Mouse (Mus musculus): ENCODE measurements around the gene Epha2.

The Epha2 gene

GRCm38 (mm10) chr4:141329968-141330367 is 28.9 kb downstream of the Epha2 start:
- DNase-seq (ENCODE audit: low spot score): no peak

DNA sequence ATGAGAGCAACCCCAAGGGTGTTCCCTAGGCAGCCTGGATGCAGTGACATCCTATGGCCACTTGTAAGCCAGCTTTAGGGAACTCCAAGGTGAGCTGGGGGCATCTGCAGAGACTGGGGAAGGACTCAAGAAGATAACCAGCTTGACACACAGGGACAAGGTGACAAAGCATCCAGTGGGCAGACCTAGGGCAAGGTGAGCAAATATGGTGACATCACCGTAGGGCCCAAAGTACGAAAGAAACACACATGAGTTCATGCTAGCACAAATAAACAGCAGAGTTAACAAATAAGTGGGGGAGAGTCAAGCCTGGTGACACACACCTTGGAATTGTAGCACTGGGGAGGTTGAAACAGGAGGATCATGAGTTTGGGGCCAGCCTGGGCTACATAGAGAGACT is 30.4 kb downstream of the Epha2 start:
- DNase-seq (ENCODE audit: low spot score): no peak

DNA sequence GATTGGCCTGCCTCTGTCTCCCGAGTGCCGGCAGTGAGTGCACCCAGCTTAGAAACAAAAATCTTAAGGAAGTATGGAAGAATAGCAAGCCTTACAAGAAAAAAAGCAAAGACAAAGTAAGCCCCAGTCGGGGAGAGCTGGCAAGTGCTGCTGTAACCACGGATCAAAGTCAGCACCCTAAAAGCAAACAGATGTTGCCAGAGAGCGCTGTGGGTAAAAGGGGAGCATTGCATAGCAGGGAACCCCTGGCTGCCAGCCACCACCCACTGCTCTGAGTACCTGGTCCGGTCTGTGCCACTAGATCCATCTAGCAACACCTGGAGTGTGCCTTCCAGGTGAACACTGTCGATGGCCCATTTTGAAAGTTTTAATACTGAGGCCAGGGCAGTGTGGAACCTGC is 31.2 kb downstream of the Epha2 start:
- DNase-seq (ENCODE audit: low spot score): no peak

GRCm38 (mm10) chr4:141334695-141335094 is 33.7 kb downstream of the Epha2 start:
- no peak for DNase-seq (ENCODE audit: low spot score)

DNA sequence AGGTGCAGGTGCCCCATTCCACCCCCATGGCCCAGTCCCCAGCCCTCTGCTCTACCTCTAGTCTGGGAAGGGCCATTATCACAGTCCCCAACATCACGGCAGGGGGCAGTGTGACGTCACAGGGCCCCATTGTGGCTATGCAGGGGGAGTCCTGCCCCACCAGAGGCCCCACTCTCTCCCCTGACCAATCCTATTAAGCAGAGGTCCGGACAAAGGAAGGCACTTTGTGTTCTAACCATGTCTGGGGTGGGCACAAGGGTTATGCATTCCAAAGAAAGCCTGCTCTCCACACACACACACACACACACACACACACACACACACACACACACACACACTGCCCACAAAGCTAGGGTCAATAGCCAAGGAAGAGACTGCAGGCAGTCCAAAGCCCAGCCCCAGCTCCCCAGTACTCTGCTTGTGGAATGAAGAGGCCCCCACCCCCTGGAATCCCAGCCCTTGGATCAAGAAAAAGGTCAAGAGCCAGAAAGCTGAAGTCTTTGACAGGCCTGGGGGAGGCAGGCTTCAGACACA is 34.3 kb downstream of the Epha2 start:
- DNase-seq (ENCODE audit: low spot score): no peak

GRCm38 (mm10) chr4:141336196-141336595 is 35.2 kb downstream of the Epha2 start:
- no peak for DNase-seq (ENCODE audit: low spot score)

- no peak for DNase-seq (ENCODE audit: low spot score)
Observed at GRCm38 (mm10) chr4:141337986-141338385, 36.9 kb downstream of the Epha2 start.

DNA sequence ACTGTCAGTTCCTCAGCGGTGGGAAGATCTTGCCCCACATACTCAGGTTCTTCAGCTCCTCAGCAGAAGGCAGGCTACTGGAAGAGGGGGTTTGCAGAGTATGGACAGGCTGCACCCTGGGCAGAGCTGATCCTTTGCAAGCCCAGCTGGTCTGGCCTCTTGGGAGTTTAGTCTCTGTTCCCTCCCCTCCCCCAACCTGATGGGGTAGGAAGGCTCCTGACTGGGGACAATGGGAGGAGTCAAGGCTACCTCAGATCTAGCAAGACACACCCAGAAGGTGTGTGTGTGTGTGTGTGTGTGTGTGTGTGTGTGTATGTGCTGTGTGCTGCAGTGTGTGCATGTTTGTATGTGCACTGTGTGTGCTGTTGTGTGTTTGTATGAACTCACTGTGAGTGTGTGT is 37.8 kb downstream of the Epha2 start:
- no peak for DNase-seq (ENCODE audit: low spot score)

DNA sequence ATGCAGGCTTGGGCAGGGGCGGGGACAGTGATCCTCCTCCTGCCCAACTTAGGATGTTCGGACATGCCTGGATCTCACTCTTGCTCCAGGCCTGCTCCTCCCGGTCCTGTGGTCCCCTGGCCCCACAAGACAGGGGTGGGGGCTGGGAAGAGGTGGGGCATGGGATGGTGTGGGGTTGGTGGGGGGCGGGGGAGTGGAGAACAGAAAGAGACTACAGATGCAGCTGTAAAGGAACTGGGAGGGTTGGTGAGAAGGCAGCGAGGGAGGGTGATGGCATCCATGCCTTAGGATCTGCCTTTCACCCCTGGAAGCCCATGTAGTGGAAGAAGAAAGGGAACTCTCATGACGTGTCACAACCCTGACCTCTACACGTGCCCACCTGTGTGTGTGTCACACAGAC is 40.4 kb downstream of the Epha2 start:
- DNase-seq (ENCODE audit: low spot score): no peak

DNA sequence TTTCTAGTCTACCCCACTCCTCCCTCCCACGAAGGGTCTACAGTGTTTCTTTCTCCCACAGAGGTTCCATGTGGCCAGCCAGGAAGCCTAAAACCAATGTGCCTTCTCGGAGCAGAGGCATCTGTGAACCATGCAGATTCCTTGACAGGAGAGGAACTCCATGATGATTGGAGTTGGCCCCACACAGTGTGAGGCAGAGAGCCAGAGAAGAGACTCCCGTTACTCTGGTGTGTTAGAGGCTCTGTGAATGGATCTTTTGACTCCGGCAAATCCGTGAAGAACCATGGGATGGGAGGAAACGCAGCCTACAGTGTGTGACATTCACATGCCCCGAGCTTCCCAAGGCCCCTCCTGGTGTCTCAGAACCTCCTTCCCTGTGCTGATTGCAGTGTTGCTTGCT is 42.5 kb downstream of the Epha2 start:
- no peak for DNase-seq (ENCODE audit: low spot score)

DNA sequence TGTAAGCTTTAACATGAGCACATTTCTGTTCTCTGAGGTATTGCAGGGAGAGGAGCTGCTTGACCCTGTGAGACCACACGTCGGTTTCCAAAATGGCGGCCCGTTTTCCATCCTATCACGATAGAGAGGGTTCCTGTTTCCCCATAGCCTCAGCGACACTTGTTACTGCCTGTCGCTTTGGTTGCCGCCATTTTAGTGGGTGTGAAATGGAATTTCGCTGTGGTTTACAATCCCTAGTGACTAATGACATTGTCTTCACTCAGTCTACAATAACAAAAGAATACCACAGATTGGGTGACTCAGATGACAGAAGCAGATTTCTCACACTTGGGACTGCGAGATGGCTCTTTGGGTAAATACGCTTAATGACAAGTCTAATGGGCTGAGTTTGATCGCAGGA is 44.2 kb downstream of the Epha2 start:
- DNase-seq (ENCODE audit: low spot score): no peak

DNA sequence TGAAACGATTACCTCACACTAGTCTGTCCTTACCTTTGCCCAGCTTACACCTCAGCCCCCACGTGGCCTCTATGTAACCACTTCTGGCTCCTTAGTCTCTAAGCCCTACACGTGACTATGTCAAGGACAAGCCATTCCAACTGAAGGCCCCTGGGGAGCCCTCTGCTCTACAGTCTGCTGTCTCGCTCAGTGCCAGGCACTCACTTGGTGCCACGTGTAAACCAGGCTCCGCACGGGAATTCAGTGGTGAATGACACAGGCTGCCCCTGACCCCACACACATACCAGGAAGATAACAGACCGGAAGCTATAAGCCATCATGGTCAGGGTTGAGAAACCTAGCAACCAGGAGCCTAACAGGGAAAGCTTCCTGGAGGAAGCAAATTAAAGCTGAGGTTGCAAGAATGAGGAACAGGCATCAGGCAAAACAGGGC is 46.3 kb downstream of the Epha2 start:
- DNase-seq (ENCODE audit: low spot score): no peak

GRCm38 (mm10) chr4:141348616-141349015 is 47.6 kb downstream of the Epha2 start:
- DNase-seq (ENCODE audit: low spot score): no peak

GRCm38 (mm10) chr4:141350015-141350414 is 49.0 kb downstream of the Epha2 start:
- no peak for DNase-seq (ENCODE audit: low spot score)

DNA sequence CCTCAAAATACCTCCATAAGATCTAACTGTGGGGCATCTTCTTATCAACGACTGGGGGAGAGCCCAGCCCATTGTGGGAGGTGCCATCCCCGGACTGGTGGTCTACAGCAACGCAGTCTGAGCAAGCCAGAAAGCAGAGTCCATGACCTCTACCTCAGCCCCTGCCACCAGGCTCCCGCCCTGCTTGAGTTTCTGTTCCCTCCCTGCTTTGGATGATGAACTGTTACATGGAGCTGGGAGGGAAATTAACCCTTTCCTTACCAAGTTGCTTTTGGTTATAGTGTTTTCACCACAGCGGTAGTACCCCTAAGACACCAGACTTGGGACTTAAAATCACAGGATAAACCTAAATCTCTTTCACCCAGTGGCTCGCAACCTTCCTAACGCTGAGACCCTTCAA is 50.9 kb downstream of the Epha2 start:
- no peak for DNase-seq (ENCODE audit: low spot score)

DNA sequence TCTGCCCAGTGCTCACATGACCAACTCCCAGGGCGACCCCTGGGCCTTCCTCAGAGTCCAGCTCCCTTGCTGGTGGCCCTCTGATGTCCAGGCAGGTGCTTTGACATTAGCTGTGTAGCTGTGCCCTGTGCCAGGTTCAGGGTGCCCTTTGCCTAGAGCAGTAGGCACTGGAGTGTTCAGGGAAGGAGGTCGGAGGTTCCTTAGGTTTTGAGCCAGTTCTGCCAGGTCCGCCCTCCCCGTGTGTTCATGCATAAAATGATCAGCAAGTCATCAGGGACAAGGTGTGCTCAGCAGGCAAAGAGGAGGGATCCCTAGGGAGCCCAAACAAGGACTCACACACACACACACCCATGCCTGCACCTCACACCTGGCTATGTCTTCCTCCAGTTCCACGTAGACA is 51.9 kb downstream of the Epha2 start:
- DNase-seq (ENCODE audit: low spot score): no peak

DNA sequence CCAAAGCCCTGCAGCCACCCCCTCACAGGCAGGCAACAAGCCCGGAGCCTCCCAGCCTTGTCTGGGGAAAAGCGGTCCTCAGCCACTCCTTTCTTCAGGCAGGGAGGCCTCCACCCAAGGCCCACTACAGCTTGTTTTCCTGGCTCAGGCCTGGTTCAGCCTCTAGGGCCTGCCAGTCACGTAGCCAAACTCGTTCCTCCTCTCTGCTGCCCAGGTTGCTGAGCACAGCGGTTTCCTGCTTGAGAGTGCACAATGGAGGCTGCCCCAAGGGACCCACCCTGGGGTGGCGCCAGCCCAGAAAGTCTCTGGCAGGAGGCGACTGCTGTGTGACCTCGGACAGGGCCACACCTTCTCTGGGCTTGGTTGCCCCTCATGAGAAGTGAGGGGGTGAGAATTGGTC is 52.8 kb downstream of the Epha2 start:
- DNase-seq (ENCODE audit: low spot score): no peak

DNA sequence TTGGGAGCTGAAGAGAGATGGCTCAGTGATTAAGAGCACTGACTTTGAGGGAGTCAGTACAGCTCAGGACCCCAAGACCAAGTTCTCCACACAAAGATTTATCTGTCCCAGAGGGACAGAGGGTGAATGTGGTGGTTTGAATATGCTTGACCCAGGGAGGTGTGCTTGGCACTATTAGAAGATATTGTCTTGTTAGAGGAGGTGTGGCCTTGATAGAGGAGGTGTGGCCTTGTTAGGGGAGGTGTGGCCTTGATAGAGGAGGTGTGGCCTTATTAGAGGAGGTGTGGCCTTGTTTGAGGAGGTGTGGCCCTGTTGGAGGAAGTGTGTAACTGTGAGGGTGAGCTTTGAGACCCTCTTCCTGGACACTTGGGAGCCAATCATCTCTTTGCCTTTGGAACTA is 56.8 kb downstream of the Epha2 start:
- DNase-seq (ENCODE audit: low spot score): no peak

- no peak for DNase-seq (ENCODE audit: low spot score)
Observed at GRCm38 (mm10) chr4:141359222-141359621, 58.2 kb downstream of the Epha2 start.

DNA sequence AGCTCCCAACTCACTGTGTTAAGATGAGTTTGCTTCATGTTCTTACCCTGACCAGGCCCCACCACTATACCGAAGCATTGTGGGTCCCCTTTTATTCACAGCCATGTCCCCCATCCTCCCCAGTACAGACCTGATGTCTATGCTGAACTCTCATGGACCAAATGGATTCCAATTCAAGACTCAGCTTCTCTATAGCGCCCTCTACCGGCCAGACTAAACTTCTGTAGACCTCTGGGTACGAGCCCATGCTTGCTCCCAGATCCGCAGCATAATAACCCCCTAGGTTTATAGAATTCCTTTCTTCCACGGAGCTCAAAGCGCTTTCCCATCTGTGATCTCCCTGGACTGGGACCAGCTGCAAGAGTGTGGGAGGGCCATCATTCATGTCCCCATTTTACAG is 59.8 kb downstream of the Epha2 start:
- no peak for DNase-seq (ENCODE audit: low spot score)

GRCm38 (mm10) chr4:141362937-141363548 is 62.0 kb downstream of the Epha2 start:
- peak; percentile 51 for DNase-seq (ENCODE audit: low spot score)

- DNase-seq (ENCODE audit: low spot score): no peak
Observed at GRCm38 (mm10) chr4:141365126-141365525, 64.1 kb downstream of the Epha2 start.

DNA sequence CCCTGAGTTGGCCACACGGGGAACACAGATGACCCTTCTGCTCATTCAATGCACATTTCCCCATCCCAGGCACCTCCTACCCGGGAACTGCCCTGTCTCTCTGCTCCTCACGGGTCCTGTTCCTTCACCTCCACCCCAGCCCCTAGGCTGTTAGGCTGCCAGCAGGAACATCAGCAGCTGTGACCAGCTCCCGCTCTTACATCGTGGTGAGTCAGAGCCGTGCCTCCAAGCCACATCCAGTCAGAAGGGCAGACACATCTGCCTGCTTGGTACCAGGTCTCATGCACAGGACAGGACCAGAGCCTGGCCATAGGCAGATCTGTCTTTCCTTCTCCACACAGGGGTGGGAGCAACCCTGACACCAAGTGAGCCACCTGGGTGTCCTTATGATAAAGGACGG is 64.8 kb downstream of the Epha2 start:
- DNase-seq (ENCODE audit: low spot score): no peak

DNA sequence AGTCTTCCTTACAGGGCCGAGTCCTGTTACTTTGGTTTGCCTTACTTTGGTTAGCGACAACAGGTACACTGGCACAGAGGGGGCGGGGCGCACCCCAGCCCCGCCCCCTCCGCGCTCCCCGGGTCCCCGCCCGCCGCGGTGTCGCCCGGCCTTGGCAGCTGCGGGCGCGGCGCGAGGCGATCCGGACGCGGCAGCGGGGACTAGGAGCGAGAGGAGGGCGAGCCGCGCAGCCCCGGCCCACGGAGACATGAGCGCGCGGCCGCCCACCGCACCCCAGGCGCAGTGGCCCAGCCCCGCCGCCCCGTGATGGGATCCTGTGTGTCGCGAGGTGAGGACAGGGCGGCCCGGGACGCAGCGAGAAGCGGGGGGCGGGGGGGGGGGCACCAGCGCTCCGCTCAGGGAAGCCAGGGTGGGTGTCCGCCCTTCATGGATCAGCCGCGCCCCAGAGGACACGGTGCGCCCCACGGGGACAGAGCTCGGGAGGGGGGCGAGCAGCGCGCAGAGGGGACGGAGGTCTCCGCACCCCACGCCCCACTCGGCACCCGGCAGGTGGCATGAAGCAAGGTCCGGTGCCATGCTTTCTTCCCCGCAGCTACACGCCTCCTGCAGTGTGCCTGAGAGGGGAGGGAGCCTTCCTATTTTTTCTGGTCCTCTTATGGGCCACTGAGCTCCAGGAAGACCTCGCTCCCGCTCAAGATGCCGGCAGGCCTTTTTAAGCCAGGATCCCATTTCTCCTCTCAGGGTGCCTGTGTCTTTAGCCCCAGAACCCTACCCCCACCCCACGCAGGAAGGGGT is 67.2 kb downstream of the Epha2 start, which contains the start of gene Fam131c:
TSS of gene Fam131c (plus strand) at position 224 of the 795 bp plus-strand sequence.
- DNase-seq (ENCODE audit: low spot score): no peak
